Mouse (Mus musculus) olfactory bulb, adult 2 months (tissue): ENCODE measurements around the gene Padi3.

ENCODE experiments used
- CTCF ChIP-seq: fragments of 200-500 bp; IDR thresholded peaks from 2 replicates; pipeline ENCODE4 v1.5.1; 2012; ENCODE audit warnings: low read depth, mild to moderate bottlenecking, low read length, moderate library complexity; ENCODE audit not compliant: insufficient read depth
- POLR2A ChIP-seq: fragments of 200-500 bp; IDR thresholded peaks from 2 replicates; pipeline ENCODE4 v1.6.1; 2012; ENCODE audit warnings: mild to moderate bottlenecking, low read depth, low read length, moderate library complexity; ENCODE audit not compliant: insufficient read depth

DNA sequence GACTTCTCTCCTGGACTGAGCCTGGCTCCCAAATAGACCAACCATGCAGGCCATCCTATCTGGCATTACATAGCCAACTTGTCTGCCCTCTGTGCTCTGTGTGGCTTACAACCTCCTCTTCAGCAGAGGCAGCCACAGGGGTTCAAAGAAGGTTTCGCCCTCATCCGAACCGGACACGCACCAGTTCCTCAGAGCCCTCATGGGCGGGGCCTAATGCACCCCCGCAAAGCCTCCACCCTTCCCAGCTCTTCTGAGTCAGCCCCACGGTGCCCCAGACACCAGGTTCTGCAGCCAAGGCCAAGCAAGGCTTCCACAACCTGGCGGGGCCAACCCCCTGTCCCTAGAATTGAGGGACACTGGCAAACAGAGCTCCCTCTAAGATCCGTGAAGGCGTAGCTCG, 48.8 kb upstream of the Padi3 start:
- TF ChIP-seq CTCF (no peak), POLR2A (no peak)
